Mouse (Mus musculus) heart, embryonic 16.5 days (tissue): ENCODE results near the gene Ache. TPM values are rescaled to one million over a fixed set of nuclear protein-coding genes. Genes with fewer than 3 reads are reported as not detected.

Experiments used
- ATAC-seq: fragments of 200-750 bp; cut with Nextera tagmentation; replicated peaks from 2 replicates; pipeline ENCODE4 v1.8.0; 2017; ENCODE audit warnings: moderate number of reproducible peaks; ENCODE audit not compliant: insufficient read depth, low FRiP score; ENCODE audit errors: extremely low read depth
- H3K27ac ChIP-seq: fragments of 300-500 bp; sonication (generic); 2 replicates; pipeline ENCODE4 v1.5.1; 2014; ENCODE audit warnings: mild to moderate bottlenecking, low read length, control low read depth, moderate library complexity
- H3K27me3 ChIP-seq: fragments of 300-500 bp; sonication (generic); 2 replicates; pipeline ENCODE4 v1.6.1; 2014; ENCODE audit warnings: low read length, mixed read lengths; ENCODE audit not compliant: control insufficient read depth, insufficient read depth
- H3K36me3 ChIP-seq: fragments of 300-500 bp; sonication (generic); 2 replicates; pipeline ENCODE4 v1.6.1; 2014; ENCODE audit not compliant: control insufficient read depth, insufficient read depth
- H3K4me1 ChIP-seq: fragments of 300-500 bp; sonication (generic); 2 replicates; pipeline ENCODE4 v1.6.1; 2014; ENCODE audit warnings: low read length, mixed read lengths; ENCODE audit not compliant: control insufficient read depth, insufficient read depth
- H3K4me2 ChIP-seq: fragments of 300-500 bp; sonication (generic); 2 replicates; pipeline ENCODE4 v1.6.1; 2014; ENCODE audit warnings: low read depth, mild to moderate bottlenecking, control low read depth, low read length
- H3K4me3 ChIP-seq: fragments of 300-500 bp; sonication (generic); 2 replicates; pipeline ENCODE4 v1.5.1; 2014; ENCODE audit warnings: mild to moderate bottlenecking, control low read depth, low read length
- H3K9ac ChIP-seq: fragments of 300-500 bp; sonication (generic); 2 replicates; pipeline ENCODE4 v1.6.1; 2014; ENCODE audit warnings: low read length, control low read depth
- H3K9me3 ChIP-seq: fragments of 300-500 bp; sonication (generic); replicated peaks from 2 replicates; pipeline ENCODE4 v1.6.1; 2016; ENCODE audit warnings: low read length; ENCODE audit not compliant: control insufficient read depth
- WGBS: fragments of 180-500 bp; shearing (Covaris S2); extraction: QIAGEN DNeasy Blood & Tissue Kit; methylation state at CpG from one replicate; pipeline ENCODE4 v1.1.7; 2014; 5-methylcytosine and 5-hydroxymethylcytosine counted together
- polyA plus RNA-seq: library from polyadenylated mRNA; unstranded; fragments of >200 nt; fragmentation: Nextera tagmentation; extraction: Ambion mirVana; gene quantifications from 2 replicates; pipeline ENCODE4 v1.2.1, GENCODE M21; 2015

Ache gene
- polyA plus RNA-seq, 1 experiment from 2014 or later = 16.7 TPM

- Histone ChIP-seq H3K4me3 (no peak overlapping the region), H3K9ac (peak overlapping the region; percentile 89), H3K9me3 (no peaks in the 10 kb centered on the region), H3K4me2 (no peak overlapping the region), H3K27ac (peak overlapping the region; percentile 87), H3K36me3 (peaks cover 13% of the 10 kb centered on the region), H3K4me1 (peaks cover 25% of the 10 kb centered on the region), H3K27me3 (no peaks in the 10 kb centered on the region)
- 49% methylated on average over 30 of the region's 30 CpGs for WGBS
- ATAC-seq = no peak
Observed at GRCm38 (mm10) chr5:137315084-137315903, 28.0 kb downstream of the Ache start.

GRCm38 (mm10) chr5:137317361-137317760 lies 30.0 kb downstream of the Ache start:
- 59% methylated on average over 8 of the region's 8 CpGs for WGBS
- H3K9me3 ChIP-seq = no peaks in the 10 kb centered on the region
- H3K36me3 ChIP-seq = no peaks in the 10 kb centered on the region
- H3K4me1 ChIP-seq = peaks cover 21% of the 10 kb centered on the region
- no peaks in the 10 kb centered on the region for H3K27me3 ChIP-seq
- no peak overlapping the region for H3K27ac ChIP-seq
- no peak for ATAC-seq
- no peak overlapping the region for H3K4me3 ChIP-seq
- H3K4me2 ChIP-seq = no peak overlapping the region
- no peak overlapping the region for H3K9ac ChIP-seq

GRCm38 (mm10) chr5:137318570-137318969 lies 31.3 kb downstream of the Ache start:
- ATAC-seq = no peak
- no peak overlapping the region for H3K27ac ChIP-seq
- no peaks in the 10 kb centered on the region for H3K27me3 ChIP-seq
- no peaks in the 10 kb centered on the region for H3K36me3 ChIP-seq
- H3K9ac ChIP-seq = no peak overlapping the region
- WGBS = 79% methylated on average over 1 of the region's 1 CpGs
- H3K4me2 ChIP-seq = no peak overlapping the region
- no peaks in the 10 kb centered on the region for H3K9me3 ChIP-seq
- H3K4me1 ChIP-seq = peaks cover 9% of the 10 kb centered on the region
- H3K4me3 ChIP-seq = no peak overlapping the region

GRCm38 (mm10) chr5:137320996-137321395 lies 33.7 kb downstream of the Ache start:
- H3K9ac ChIP-seq = no peak overlapping the region
- no peaks in the 10 kb centered on the region for H3K9me3 ChIP-seq
- no peak for ATAC-seq
- H3K4me3 ChIP-seq = no peak overlapping the region
- no peaks in the 10 kb centered on the region for H3K4me1 ChIP-seq
- 90% methylated on average over 3 of the region's 3 CpGs for WGBS
- H3K36me3 ChIP-seq = peaks cover 2% of the 10 kb centered on the region; the same call in 1 of the 2 replicates
- no peaks in the 10 kb centered on the region for H3K27me3 ChIP-seq
- no peak overlapping the region for H3K4me2 ChIP-seq
- no peak overlapping the region for H3K27ac ChIP-seq

- Histone ChIP-seq H3K36me3 (no peaks in the 10 kb centered on the region; the same call in 1 of the 2 replicates), H3K27ac (no peak overlapping the region), H3K4me1 (0 out of 2 replicates have a peak, but pooled peaks cover 4% of the 10 kb centered on the region), H3K4me3 (no peak overlapping the region), H3K27me3 (no peaks in the 10 kb centered on the region), H3K9ac (no peak overlapping the region), H3K4me2 (no peak overlapping the region), H3K9me3 (no peaks in the 10 kb centered on the region)
- WGBS = 80% methylated on average over 7 of the region's 7 CpGs
- no peak for ATAC-seq
Observed at GRCm38 (mm10) chr5:137330910-137331309, 43.6 kb downstream of the Ache start.

GRCm38 (mm10) chr5:137332857-137333511 lies 45.7 kb downstream of the Ache start:
- ATAC-seq = no peak
- no peak overlapping the region for H3K27ac ChIP-seq

GRCm38 (mm10) chr5:137333512-137334174 lies 46.3 kb downstream of the Ache start, which contains the start of gene Slc12a9:
Slc12a9 (minus strand) TSS chr5:137333597.
- H3K9ac ChIP-seq = peak within 1 kb of the TSS; percentile 59
- H3K4me2 ChIP-seq = peak within 1 kb of the TSS; percentile 92
- no peaks in the 10 kb centered on the region for H3K27me3 ChIP-seq
- under 1% methylated on average over 44 of the region's 44 CpGs for WGBS
- H3K9me3 ChIP-seq = no peaks in the 10 kb centered on the region
- peak; percentile 90 for ATAC-seq
- peak within 1 kb of the TSS; percentile 67 for H3K4me3 ChIP-seq
- no peaks in the 10 kb centered on the region for H3K36me3 ChIP-seq
- H3K27ac ChIP-seq = no peak within 1 kb of the TSS
- peaks cover 9% of the 10 kb centered on the region; the same call in 1 of the 2 replicates for H3K4me1 ChIP-seq

More at GRCm38 (mm10) chr5:137332857-137333511, 45.7 kb downstream of the Ache start:
- Histone ChIP-seq H3K4me1 (peaks cover 9% of the 10 kb centered on the region; the same call in 1 of the 2 replicates), H3K36me3 (no peaks in the 10 kb centered on the region), H3K4me3 (peak overlapping the region; percentile 67), H3K9me3 (no peaks in the 10 kb centered on the region), H3K4me2 (peak overlapping the region; percentile 92), H3K9ac (peak overlapping the region; percentile 59), H3K27me3 (no peaks in the 10 kb centered on the region)
- 23% methylated on average over 15 of the region's 15 CpGs for WGBS

- Histone ChIP-seq H3K27me3 (no peaks in the 10 kb centered on the region), H3K4me2 (peak overlapping the region; percentile 92), H3K4me1 (peaks cover 15% of the 10 kb centered on the region), H3K9ac (no peak overlapping the region), H3K4me3 (peak overlapping the region; percentile 67; the same call in 1 of the 2 replicates), H3K36me3 (no peaks in the 10 kb centered on the region), H3K27ac (no peak overlapping the region), H3K9me3 (no peaks in the 10 kb centered on the region)
- ATAC-seq = no peak
- 50% methylated on average over 10 of the region's 10 CpGs for WGBS
Observed at GRCm38 (mm10) chr5:137334317-137334716, 47.0 kb downstream of the Ache start.
